Mouse (Mus musculus) left cerebral cortex, postnatal 14 days (tissue): Measurements from ENCODE around the gene Acp6. TPM values are rescaled to one million over a fixed set of nuclear protein-coding genes. Genes with fewer than 3 reads are reported as not detected.
"Not testable (repeated sequence)": the region's sequence is repeated elsewhere in the genome, so short reads cannot be mapped to it uniquely, and the experiment has no call there.

ENCODE experiments used
- DNase-seq, 2 experiments: peaks; one replicate each; pipeline ENCODE4 v3.0.0; 2021 to 2022; ENCODE audit warnings: low spot score in 2 of 2, mixed read lengths in 1 of 2
- intact Hi-C: fragments of 180-260 bp; cut with DNase I; formaldehyde crosslinking; loops from one replicate; pipeline ENCODE4 v1.15.1; 2025
- long read RNA-seq, 2 experiments: library from polyadenylated mRNA; stranded (forward); transcript quantifications; one replicate each; pipeline ENCODE4 v2.0.0; 2021
- total RNA-seq, 2 experiments: library from RNA; stranded (reverse); gene quantifications; 2 replicates each; pipeline ENCODE4 v1.2.3; 2021

Acp6 gene
- total RNA-seq, result 10 to 100 TPM; 15.6 to 16.1 TPM
- long read RNA-seq, experiment 1, transcript Acp6-201 (10 exons, 1,754 nt), result major isoform, 6 of 13 reads
- long read RNA-seq, experiment 1, partial matches to known transcripts, result 0 of 13 reads
- long read RNA-seq, experiment 1, other reads (novel, unspliced or antisense), result 7 of 13 reads
- long read RNA-seq, experiment 2, transcript Acp6-201 (10 exons, 1,754 nt), result major isoform, 7 of 11 reads
- long read RNA-seq, experiment 2, partial matches to known transcripts, result 0 of 11 reads
- long read RNA-seq, experiment 2, other reads (novel, unspliced or antisense), result 3 of 11 reads

DNA sequence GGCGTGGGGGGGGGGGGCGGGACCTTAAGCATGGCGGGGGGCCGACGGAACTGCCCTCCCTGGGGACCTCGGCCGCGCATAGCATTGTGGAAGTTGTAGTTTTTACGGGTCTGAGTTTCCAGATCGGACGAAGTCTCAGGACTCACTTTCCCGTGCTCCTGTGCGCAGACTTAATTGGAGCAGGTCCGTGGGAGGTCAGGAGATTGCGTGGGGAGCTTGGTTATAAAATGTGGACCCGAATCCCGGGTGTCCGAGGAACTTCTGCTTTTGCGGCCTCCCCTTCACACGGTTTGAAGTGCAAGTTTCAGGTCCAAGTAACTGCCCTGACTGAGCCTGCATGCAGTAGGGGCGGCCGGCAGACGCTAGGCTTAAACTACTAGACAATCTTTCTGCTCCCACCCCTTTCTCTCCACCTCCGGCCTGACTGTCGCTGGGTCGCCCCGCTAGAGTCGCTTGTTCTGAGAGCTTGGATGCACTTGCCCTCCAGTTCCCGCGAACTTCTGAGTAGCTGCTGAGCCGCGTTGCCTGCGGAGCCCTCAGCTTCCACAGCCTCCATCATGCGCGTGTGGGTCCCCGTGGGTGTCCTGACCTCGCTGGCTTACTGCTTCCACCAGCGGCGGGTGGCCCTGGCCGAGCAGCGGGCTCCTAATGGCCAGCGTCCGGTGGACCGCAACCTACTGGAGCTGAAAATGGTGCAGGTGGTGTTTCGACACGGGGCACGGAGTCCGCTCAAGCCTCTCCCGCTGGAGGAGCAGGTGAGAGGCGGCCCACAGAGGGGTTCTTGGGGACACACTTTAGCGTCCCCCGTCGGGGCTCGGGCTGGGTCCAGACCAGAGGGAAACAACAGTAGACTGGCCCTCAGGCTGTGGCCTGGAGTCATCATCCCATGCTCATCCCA, at the start of gene Acp6:
Acp6 (plus strand) TSS at position 167 of the 898 bp plus-strand sequence.
- intact Hi-C loops, result no loop called here
- DNase-seq, result peak; percentile 82 to 89

DNA sequence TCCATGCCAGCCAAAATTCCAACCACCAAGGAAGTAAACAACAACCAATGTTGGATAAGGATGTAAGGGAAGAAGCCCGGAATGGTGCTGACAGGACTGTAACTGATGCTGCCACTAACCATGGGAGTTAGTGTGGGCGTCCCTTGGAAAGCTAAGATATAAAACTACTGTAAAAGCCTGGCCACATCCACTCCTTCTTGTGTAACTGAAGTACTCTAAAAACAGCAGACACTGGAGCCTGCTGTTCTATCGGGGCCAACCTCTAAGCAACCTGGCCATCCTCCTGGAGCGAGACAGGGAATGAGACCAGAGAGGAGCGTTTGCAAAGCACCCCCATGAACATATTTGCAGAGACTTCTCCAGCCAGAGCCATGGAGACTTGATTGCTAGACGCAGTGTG, 41.1 kb upstream of the Acp6 start:
- intact Hi-C loops, result no loop called here

DNA sequence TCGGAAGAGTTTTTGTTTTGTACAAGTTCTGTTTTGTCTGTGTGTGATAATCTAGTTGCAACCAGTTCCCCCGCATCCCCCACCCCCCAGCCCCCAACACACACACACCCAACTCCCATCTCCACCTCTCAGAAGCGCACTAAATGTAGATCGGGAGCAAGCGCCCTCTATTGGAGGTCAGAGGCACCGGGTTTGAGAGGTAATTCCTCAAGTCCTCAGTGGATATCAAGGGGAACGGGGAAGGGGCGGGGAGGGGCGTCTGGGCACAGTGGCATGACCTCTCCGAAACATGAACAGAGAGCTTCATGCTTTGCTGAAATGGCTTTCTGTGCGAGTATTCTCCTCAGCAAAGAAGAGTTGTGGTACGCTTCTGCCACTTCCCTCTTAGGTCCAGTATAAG, 40.3 kb upstream of the Acp6 start:
- no peak for DNase-seq
- intact Hi-C loops, result no loop called here

More for the DNA sequence above, 41.1 kb upstream of the Acp6 start:
- DNase-seq, result no peak

DNA sequence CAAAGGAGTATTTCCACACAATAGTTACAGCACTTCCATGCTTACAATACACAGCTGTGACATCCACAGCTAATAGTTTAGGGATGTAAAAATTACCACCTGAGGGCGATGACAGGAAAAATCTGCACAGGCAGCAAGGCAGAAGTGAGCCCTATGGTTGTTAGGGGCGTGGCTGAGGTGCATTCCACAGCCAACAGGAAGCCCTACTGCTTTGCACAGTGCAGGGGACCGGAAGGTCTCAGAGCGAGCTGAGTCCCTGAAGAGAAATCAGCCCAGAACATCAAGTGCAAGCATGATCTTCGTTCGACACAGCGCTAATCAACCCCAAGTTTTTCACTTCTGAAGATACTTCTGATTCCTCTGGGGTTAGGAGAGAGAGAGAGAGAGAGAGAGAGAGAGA, 34.4 kb upstream of the Acp6 start:
- intact Hi-C loops, result no loop called here
- DNase-seq, result no peak

DNA sequence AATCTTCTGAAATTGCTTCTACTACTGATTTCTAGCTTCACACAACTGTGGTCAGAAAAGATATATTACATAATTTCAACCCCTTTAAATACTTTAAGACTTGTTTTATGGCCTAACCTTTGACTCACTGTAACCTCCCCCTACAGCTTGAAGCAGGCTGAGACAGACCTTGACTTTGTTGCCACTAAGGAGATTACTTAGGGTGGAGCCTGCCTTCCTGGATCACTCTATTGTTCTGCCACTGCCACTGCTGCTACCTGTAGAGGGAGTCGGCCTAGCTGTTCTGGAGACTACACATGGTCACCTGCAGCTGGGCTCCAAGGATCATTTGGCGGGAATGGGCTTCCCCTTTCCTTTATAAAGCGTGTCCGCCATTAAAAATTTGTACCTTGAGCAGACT, 29.2 kb upstream of the Acp6 start:
- no peak for DNase-seq
- intact Hi-C loops, result no loop called here

DNA sequence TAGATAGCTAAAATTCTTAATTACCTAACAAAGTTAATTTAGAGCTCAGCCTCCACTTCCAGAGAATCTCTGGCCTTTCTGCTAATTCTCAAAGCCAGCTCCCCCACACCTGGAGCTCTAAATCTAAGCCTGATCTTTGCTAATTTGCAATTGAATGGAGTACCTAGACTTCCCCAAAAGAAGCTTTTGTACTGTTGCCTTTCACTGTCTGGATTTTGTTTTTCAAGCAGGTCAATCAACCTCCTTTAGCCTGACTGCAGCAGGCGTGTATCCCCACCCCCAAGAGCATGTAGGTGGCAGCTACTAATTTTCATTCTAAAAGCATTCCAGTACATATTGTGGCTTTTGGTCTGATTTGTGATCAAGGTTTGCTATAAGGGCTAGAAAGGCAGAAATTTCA, 20.9 kb upstream of the Acp6 start:
- intact Hi-C loops, DNase-seq: not testable (repeated sequence)

DNA sequence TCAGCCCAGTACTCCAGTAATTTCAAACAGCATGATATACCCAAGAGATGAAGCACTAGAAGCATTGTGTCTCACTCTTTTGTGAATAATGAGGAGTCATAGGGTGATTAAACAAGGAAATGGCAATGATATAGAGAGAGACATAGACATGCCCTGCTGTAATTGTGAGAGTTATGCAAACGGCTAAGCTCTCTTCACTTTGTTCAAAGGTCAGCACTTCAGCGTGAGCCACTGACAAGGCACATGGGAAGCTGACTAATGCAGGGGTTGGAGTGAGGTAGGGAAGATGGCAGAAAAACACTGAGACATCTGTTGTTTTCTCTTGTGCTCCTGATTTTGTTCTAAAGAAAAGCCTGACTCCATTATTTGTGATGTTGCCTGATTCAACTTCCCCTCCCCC, 7.5 kb upstream of the Acp6 start:
- no peak for DNase-seq

DNA sequence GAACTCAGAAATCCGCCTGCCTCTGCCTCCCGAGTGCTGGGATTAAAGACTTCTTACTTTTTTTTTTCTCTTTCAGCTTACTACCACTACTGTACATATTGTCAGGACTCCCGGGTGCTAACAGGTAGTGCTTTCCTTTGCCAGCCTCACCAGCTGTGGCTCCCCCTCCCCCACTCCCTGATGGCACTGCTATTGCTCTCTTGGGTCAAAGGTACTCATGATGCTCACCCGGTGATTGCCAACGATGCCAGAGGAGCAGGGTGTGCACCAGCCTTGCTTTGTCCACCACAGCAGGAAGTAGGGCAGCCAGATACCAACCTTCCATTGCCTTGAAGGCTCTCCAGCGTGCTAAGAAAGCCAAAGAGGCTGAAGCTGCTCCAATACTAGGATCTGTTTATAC, 2.1 kb upstream of the Acp6 start:
- DNase-seq, result no peak
- intact Hi-C loops, result no loop called here

More for the DNA sequence above, 7.5 kb upstream of the Acp6 start:
- intact Hi-C loops, result no loop called here

DNA sequence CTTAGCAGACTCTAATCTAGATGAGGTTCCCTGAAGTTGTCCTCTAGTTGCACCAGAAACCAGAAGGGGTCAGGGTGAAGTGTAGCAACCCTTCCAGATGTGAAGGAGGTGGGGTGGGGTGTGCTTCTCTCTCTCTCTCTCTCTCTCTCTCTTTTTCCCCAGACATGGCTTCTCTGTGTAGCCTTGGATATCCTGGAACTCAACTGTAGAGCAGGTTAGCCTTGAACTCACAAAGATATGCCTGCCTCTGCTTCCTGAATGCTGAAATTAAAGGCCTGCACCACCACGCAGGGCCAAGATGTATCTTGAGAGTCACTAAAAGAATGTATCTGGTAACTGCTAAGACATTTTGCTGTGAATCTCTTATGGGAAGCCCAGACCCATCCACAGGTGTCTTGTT, 1.3 kb upstream of the Acp6 start:
- no peak for DNase-seq
- intact Hi-C loops, result no loop called here

DNA sequence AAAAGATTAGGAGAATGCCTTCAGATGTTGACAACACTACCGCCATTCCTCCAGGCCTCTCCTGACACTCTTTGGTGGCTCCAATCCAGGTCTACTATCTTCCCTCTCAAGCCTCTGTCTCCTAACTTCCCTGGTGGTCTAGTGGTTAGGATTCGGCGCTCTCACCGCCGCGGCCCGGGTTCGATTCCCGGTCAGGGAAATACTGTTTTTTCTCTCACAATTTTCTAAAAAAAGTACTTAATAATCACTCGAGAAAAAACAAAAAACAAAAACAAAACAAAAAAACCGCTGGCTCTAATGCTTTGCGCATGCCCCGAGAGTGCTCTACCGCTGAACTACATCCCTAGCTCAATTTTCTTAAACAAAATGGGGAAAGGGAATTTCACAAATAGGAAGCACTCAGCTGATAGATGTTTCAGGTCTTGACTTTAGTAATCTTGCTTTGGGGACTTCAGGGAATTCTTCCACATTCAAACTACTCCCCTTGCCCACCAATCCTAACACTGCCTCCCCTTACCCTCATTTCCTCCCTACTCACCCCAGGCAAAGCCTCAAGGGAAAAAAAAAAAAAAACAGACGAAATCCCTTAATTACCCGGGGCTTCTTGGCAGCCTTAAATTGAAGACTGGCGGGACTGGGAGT, 498 bp upstream of the Acp6 start:
- intact Hi-C loops, result no loop called here
- peak; percentile 78 to 93 for DNase-seq

DNA sequence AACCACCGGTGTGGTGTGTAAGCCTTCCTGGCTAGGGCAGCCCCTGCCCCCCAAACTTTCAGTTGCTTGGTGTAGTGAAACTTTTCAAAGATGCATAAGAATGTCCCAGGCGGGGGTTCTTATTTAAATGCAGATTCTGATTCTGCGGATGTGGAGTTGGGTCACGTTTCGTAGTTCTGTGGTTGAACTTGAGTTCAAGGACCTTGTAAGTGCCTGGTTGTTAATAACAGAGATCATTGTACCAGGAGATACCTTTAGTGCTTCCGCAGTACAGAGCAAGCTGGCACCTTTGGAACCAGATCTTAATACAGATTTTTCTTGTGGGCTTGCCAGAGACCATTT, 903 bp downstream of the Acp6 start:
- DNase-seq, result no peak
- intact Hi-C loops, result no loop called here

DNA sequence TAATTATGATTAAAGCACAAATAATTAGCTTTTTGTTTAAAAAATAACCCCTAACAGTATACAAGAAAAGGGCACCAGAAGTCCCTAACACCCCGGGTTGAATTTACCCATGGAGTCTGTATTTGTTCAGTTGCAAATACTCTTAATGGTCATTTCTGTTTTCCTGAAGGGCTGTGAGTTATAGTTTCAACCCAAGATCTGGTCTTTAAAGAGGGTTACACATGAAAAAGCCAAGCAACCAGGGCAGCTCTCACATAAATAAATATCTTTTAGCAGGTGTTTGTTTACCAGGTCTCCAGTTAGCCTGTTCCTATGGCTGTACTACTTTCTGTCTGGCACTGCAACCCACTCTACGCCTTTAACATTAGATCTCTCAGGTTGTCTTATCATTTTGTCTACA, 1.4 kb downstream of the Acp6 start:
- intact Hi-C loops, result loop anchor here (10.0 kb wide), 1 partner anchor 1245 kb away; no protein-coding TSS in a partner anchor
- no peak for DNase-seq

DNA sequence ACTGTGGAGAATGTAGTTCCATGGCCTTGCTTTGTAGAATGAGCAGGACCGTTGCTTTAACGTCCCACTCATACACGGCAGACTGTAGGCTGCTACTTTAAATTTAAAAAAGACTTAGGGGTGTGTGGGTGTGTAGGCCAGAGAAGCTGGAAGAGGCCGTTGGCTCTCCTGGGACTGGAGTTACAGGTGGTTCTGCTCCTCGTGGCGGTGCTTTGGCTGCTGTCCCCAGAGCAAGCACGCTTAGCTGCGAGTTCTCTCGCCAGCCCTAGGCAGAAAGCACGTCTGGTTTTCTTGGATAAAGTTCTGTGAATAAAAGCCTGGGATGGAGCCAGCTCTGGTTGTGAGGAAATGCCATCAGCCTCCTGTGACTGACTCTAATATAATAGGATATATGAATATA, 2.3 kb downstream of the Acp6 start:
- DNase-seq, result peak; percentile 52 to 66
- intact Hi-C loops, result loop anchor here (10.0 kb wide), 1 partner anchor 1244 kb away; no protein-coding TSS in a partner anchor

DNA sequence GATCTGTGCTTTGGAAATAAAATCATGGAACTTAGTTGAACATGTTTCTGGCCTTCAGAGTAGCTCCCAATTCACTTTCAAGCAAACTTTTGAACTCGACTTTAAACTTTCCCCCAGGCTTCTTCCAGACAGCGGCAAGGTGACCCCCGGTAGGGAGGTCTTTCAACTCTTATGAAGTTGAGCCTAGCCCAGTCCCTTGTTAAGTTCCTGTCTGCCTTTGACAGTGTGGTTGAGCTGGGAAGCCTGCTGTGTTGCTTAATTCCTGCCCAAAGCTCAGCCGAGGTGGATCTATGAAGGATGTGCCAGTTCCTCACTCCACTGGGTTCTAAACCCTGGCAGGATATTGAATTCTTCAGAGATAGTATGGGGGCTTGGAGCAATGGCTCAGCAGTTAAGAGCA, 3.2 kb downstream of the Acp6 start:
- DNase-seq, result no peak
- intact Hi-C loops, result loop anchor here (10.0 kb wide), 1 partner anchor 1243 kb away; no protein-coding TSS in a partner anchor

DNA sequence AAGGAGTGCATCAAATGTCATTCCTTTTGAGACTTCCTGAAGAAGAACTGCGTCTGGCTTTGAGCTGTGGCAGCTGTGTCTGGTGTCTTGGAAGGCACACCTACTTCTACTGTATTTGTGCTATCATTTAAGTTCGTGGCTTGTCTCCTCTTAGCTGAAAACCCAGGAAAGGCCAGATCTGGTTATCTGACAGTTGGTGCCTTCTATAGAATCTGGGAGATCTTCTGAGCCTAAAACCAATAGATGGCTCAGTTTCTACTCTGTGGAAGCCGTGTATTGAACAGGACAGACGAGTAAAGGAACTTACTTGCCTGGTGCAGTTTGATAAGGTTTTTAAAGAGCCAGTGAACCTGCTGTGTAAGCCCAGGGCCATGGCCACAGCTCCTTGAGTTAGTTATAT, 5.9 kb downstream of the Acp6 start:
- intact Hi-C loops, result loop anchor here (10.0 kb wide), 1 partner anchor 1240 kb away; no protein-coding TSS in a partner anchor

DNA sequence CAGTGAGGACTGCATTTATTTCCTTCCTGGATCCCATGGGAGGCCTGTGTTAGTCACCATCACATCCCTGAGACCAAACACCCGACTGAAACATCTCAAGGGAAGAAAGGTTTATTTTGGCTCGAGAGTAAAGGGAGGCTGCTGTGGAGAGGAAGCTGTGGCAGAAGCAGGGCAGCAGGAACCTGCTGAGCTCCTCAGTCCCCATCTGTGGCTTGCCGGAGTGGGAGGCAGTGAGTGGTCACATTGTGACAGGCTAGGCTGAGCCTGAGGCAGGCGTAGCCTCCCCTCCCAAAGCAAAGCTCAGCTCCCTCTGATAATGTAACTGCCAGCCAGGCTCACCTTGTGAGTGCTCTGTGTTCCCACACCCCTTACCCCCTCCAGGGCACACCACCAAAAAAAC, 8.5 kb downstream of the Acp6 start:
- intact Hi-C loops, result loop anchor here (10.0 kb wide), 1 partner anchor 1238 kb away; no protein-coding TSS in a partner anchor
- DNase-seq, result no peak

More for the DNA sequence above, 5.9 kb downstream of the Acp6 start:
- DNase-seq, result no peak

DNA sequence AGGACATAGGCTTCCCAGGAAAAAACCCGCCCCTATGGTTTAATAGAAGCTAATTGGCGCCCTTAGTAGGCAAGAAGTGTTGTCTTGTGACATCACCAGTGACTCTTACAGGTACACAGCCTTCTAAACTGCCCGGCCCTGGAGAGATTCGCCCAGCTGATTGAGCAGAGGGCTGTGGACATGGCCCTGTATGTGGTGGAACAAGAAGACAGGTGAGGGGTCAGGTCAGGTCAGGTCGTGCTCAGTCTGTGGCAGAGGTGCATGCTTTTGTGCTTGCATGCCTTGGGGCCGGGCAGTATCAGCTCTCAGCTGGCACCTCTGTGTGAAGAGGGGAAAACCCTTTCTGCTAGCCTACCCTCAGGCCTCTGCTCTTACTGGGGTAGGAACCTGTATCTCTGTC, 13.0 kb downstream of the Acp6 start:
- intact Hi-C loops, result no loop called here
- no peak for DNase-seq

DNA sequence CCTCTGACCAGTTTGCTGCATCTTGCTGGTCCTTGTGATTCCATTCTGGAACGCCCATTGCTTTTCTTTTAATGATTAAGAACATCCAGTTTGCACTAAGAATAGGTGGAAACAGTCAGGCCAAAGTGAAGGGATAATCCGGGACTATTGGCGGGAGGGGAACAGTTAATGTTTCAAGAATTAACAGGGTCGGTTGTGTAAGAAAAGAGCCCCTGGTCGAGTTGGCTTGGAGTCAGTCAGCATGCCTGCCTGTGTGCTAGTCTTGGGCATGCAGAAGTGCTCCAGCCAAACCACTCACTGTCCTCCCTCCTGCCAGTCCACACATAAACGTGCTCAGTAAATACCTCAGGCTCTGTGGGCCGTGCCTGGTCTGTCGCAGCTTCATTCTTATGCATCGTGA, 13.7 kb downstream of the Acp6 start:
- intact Hi-C loops, result no loop called here
- DNase-seq, result no peak

DNA sequence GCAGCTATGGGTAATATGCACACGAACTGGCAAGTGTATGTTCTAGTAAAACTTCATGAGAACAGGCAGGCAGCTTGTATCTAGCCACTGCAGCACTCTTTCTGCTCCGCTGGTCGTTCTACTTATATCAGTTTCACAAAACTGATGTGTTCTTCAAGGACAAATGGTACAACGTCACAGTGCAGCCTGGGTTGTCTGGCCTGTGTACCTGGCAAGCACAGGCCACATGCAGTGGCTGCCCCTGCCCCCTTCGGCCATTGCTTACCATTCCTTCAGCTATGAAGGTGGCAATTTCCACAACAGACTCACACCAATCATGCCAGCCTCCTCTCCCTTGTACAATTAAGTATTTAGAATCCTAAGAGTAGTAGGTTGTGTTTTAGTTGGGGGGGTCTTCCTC, 14.1 kb downstream of the Acp6 start:
- intact Hi-C loops, result no loop called here
- DNase-seq, result no peak

DNA sequence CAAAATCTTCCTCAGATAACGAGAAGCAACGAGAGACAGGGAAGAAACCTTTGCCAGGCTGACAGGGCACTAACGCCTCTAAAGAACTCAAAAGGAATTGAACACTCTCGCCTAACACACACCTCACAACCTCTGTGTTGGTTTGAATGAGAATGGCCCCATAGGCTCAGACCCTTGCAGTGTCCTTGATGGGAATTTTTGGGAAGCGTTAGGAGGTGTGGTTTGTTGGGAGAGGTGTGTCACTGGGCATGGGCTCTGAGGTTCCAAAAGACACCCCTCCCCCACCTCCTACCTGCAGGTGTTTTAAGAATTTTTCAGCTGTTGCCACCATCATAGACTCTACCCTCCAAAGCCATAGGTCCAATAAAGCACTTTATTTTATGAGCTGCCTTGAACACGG, 20.3 kb downstream of the Acp6 start:
- intact Hi-C loops, result no loop called here

More for the DNA sequence above, 20.3 kb downstream of the Acp6 start:
- no peak for DNase-seq
